21 mouse cellular contexts compared by ENCODE assay signal in genomic region chr4:117151416-117151815, GRCm38 (mm10). TPM values are rescaled to one million over a fixed set of nuclear protein-coding genes. Genes with fewer than 3 reads are reported as not detected.
A peak's percentile ranks its signal among the peaks of the same experiment; 100 is the strongest.
DNase-seq lines count a peak whose midpoint lies in the region; ATAC-seq and TF ChIP-seq lines count a peak whose summit lies in the region.
"Had no signal": no experiment of that assay in that cellular context is flagged by ENCODE, and none has a peak within 500 bp of the region (broad histone marks: within the 10 kb centered on the region; RNA-seq: fewer than 3 reads in every experiment).

No protein-coding gene starts in this region.

- H3K79me2 ChIP-seq in CH12.LX (replicated peaks; ENCODE audit: control insufficient read depth, extremely low read depth, insufficient read depth, poor library complexity, severe bottlenecking) = peaks cover 37% of the 10 kb centered on the region

- H3K36me3 ChIP-seq in intestine, postnatal 0 days (ENCODE audit: control insufficient read depth, insufficient read depth) = peaks cover 35% of the 10 kb centered on the region
- H3K36me3 ChIP-seq in intestine, embryonic 15.5 days = peaks cover 33% of the 10 kb centered on the region
- peaks cover 66 to 76% of the 10 kb centered on the region in 2 experiments for H3K36me3 ChIP-seq in CH12.LX (replicated peaks in 1 of 2; ENCODE audit: control insufficient read depth in 1 of 2, insufficient read depth in 1 of 2, low read length in 1 of 2)
- peaks cover 57% of the 10 kb centered on the region for H3K36me3 ChIP-seq in ES-Bruce4 (ENCODE audit: control insufficient read depth, insufficient read depth, low read length, poor library complexity, severe bottlenecking)

- H3K27ac ChIP-seq in intestine, postnatal 0 days (ENCODE audit: low read depth, low read length) = peak overlapping the region; percentile 28; the same call in 1 of the 2 replicates
- no peak overlapping the region for H3K27ac ChIP-seq in intestine, embryonic 15.5 days
- H3K27ac ChIP-seq in CH12.LX (ENCODE audit: insufficient read depth, low read depth) (no peak overlapping the region), ES-Bruce4 (ENCODE audit: insufficient read depth, low read length) (peak overlapping the region; percentile 92)
- H3K27ac ChIP-seq: embryonic facial prominence, embryonic 13.5 days; forebrain, embryonic 13.5 days; hindbrain, embryonic 15.5 days had no signal

- WGBS in intestine, postnatal 0 days = 64% methylated on average over 1 of the region's 1 CpGs
- 90% methylated on average over 1 of the region's 1 CpGs for WGBS in intestine, embryonic 15.5 days

- TF ChIP-seq RAD21 in CH12.LX (IDR thresholded peaks at IDR 0.05; ENCODE audit: low read depth, low read length) = no peak

- H3K9me3 ChIP-seq in intestine, postnatal 0 days (ENCODE audit: control insufficient read depth) = no peaks in the 10 kb centered on the region
- no peaks in the 10 kb centered on the region for H3K9me3 ChIP-seq in intestine, embryonic 15.5 days
- H3K9me3 ChIP-seq in CH12.LX (replicated peaks; ENCODE audit: low read length) (no peaks in the 10 kb centered on the region), ES-Bruce4 (replicated peaks; ENCODE audit: control insufficient read depth, insufficient read depth, low read length, poor library complexity, severe bottlenecking) (no peaks in the 10 kb centered on the region)
- H3K9me3 ChIP-seq: embryonic facial prominence, embryonic 13.5 days; forebrain, embryonic 13.5 days; heart, embryonic 12.5 days; hindbrain, embryonic 15.5 days had no signal

- no peak for TF ChIP-seq CTCF in intestine, postnatal 0 days (IDR thresholded peaks at IDR 0.05; ENCODE audit: low read depth)
- TF ChIP-seq CTCF in CH12.LX (conservative IDR thresholded peaks at IDR 0.05 in 1 of 2, IDR thresholded peaks at IDR 0.05 in 1 of 2; ENCODE audit: low read depth in 2 of 2, low read length in 2 of 2) = no peak
- no peak for TF ChIP-seq CTCF in ES-Bruce4 (IDR thresholded peaks at IDR 0.05; ENCODE audit: low read depth, low read length)

- H3K27me3 ChIP-seq in intestine, postnatal 0 days (replicated peaks; ENCODE audit: control insufficient read depth, insufficient read depth, low read length) = no peaks in the 10 kb centered on the region
- no peaks in the 10 kb centered on the region for H3K27me3 ChIP-seq in intestine, embryonic 15.5 days (replicated peaks)
- H3K27me3 ChIP-seq in CH12.LX (replicated peaks) (no peaks in the 10 kb centered on the region), ES-Bruce4 (ENCODE audit: control insufficient read depth, insufficient read depth, low read length, poor library complexity, severe bottlenecking) (no peaks in the 10 kb centered on the region)
- H3K27me3 ChIP-seq: embryonic facial prominence, embryonic 13.5 days; forebrain, embryonic 13.5 days; heart, embryonic 12.5 days; hindbrain, embryonic 15.5 days had no signal

- no peak for ATAC-seq in intestine, postnatal 0 days
- ATAC-seq in intestine, embryonic 15.5 days = no peak
- ATAC-seq: forebrain, embryonic 13.5 days; forebrain, postnatal 0 days had no signal

- DNase-seq in CH12.LX (ENCODE audit: extremely low read depth) = no peak
- DNase-seq in ZHBTc4 (ENCODE audit: low read depth, low spot score) = peak; percentile 57
- DNase-seq in thymus, postnatal 36 days = no peak
- DNase-seq in kidney, postnatal 10 days = no peak
- DNase-seq: adrenal gland, postnatal 14 days; cerebellum, adult 11-12 months; cerebellum, adult 9-10 months; cerebellum, postnatal 25 days; forebrain, postnatal 0 days; gastrocnemius, postnatal 36 days; heart, adult 11 months; heart, postnatal 36 days; kidney, adult 11 months had no signal

- in situ Hi-C loops in CH12.LX (cut with MboI; ENCODE audit: low pct_ligation_motif_present, low pct_unique_long_range_greater_than_20kb, low sequenced_read_pairs) = no loop called here

- no peak overlapping the region for H3K4me2 ChIP-seq in intestine, postnatal 0 days (replicated peaks; ENCODE audit: low read depth)
- H3K4me2 ChIP-seq in intestine, embryonic 15.5 days (replicated peaks) = no peak overlapping the region
- no peak overlapping the region for H3K4me2 ChIP-seq in CH12.LX (ENCODE audit: insufficient read depth, low read depth, poor library complexity, severe bottlenecking)
- H3K4me2 ChIP-seq: embryonic facial prominence, embryonic 13.5 days; forebrain, embryonic 13.5 days; heart, embryonic 12.5 days; hindbrain, embryonic 15.5 days had no signal

- peak; percentile 34; the same call in 1 of the 2 replicates for TF ChIP-seq POLR2A in CH12.LX (IDR thresholded peaks at IDR 0.05; ENCODE audit: low read depth, low read length)
- TF ChIP-seq POLR2A in ES-Bruce4 (IDR thresholded peaks at IDR 0.05; ENCODE audit: insufficient read depth, low read length) = no peak

- H3K9ac ChIP-seq in intestine, postnatal 0 days (ENCODE audit: low read depth, low read length) = no peak overlapping the region
- no peak overlapping the region for H3K9ac ChIP-seq in intestine, embryonic 15.5 days
- H3K9ac ChIP-seq in CH12.LX (ENCODE audit: insufficient read depth, low read depth) (no peak overlapping the region), ES-Bruce4 (ENCODE audit: low read depth, poor library complexity, severe bottlenecking) (peak overlapping the region; percentile 57)
- H3K9ac ChIP-seq: embryonic facial prominence, embryonic 13.5 days; forebrain, embryonic 13.5 days; forebrain, postnatal 0 days; heart, embryonic 12.5 days; hindbrain, embryonic 15.5 days had no signal

- H3K4me1 ChIP-seq in intestine, postnatal 0 days (replicated peaks; ENCODE audit: control insufficient read depth, insufficient read depth, low read length) = 0 out of 2 replicates have a peak, but pooled peaks cover 4% of the 10 kb centered on the region
- peaks cover 12% of the 10 kb centered on the region for H3K4me1 ChIP-seq in intestine, embryonic 15.5 days (replicated peaks)
- peaks cover 10 to 28% of the 10 kb centered on the region in 2 experiments for H3K4me1 ChIP-seq in CH12.LX (ENCODE audit: control insufficient read depth in 1 of 2, insufficient read depth in 2 of 2)
- H3K4me1 ChIP-seq in ES-Bruce4 (ENCODE audit: control insufficient read depth, insufficient read depth, low read length) = no peaks in the 10 kb centered on the region

- dilution Hi-C loops in CH12.LX (cut with MboI; ENCODE audit: extremely low pct_ligation_motif_present, extremely low pct_unique_long_range_greater_than_20kb, low sequenced_read_pairs) = no loop called here

- no peak for TF ChIP-seq EP300 in CH12.LX (IDR thresholded peaks at IDR 0.05; ENCODE audit: low read length)
- no peak for TF ChIP-seq EP300 in ES-Bruce4 (IDR thresholded peaks at IDR 0.05; ENCODE audit: insufficient read depth, low read depth, low read length)

- H3K4me3 ChIP-seq in intestine, postnatal 0 days (ENCODE audit: low read depth, low read length) = no peak overlapping the region
- no peak overlapping the region for H3K4me3 ChIP-seq in intestine, embryonic 15.5 days (replicated peaks)
- no peak overlapping the region for H3K4me3 ChIP-seq in CH12.LX (replicated peaks in 1 of 3; ENCODE audit: low read depth in 2 of 3, low read length in 2 of 3, poor library complexity in 1 of 3)
- H3K4me3 ChIP-seq in ES-Bruce4 (ENCODE audit: low read depth, low read length) = peak overlapping the region; percentile 24
- H3K4me3 ChIP-seq: embryonic facial prominence, embryonic 13.5 days; forebrain, embryonic 13.5 days; heart, embryonic 12.5 days; hindbrain, embryonic 15.5 days had no signal

TF ChIP-seq in CH12.LX, 34 proteins besides CTCF, POLR2A, EP300 and RAD21:
- TF ChIP-seq MXI1 (IDR thresholded peaks at IDR 0.05; ENCODE audit: low read depth, low read length) (no peak), PAX5 (IDR thresholded peaks at IDR 0.05; ENCODE audit: low read length) (no peak)

RNA-seq across cellular contexts. Expression of gene Rps8, which starts 4.6 kb away (rescaled TPM):
- 563 and 564 TPM in 2 replicates for polyA plus RNA-seq in intestine, postnatal 0 days (2015; fragmentation: Nextera tagmentation; extraction: Ambion mirVana)
- polyA plus RNA-seq in intestine, embryonic 15.5 days (2015; fragmentation: Nextera tagmentation; extraction: Ambion mirVana) = 1,027 and 1,033 TPM in 2 replicates
- total RNA-seq in CH12.LX (2012; rRNA removed) (5,379 and 5,435 TPM in 2 replicates), CH12.LX (2014; rRNA removed) (2,191 and 2,455 TPM in 2 replicates)
- polyA plus RNA-seq in CH12.LX (2012; ENCODE audit: insufficient read length, low read depth) (1,480 and 1,967 TPM in 2 replicates), ES-Bruce4 (2011; ENCODE audit: insufficient read depth, insufficient read length, low read depth, missing spikeins) (2,253 and 2,515 TPM in 2 replicates)

RNA-seq across cellular contexts. Expression of gene Plk3, which starts 17.7 kb away (rescaled TPM):
- polyA plus RNA-seq in intestine, postnatal 0 days (2015; fragmentation: Nextera tagmentation; extraction: Ambion mirVana) = 5.3 and 7.0 TPM in 2 replicates
- polyA plus RNA-seq in intestine, embryonic 15.5 days (2015; fragmentation: Nextera tagmentation; extraction: Ambion mirVana) = 3.6 and 3.7 TPM in 2 replicates
- total RNA-seq in CH12.LX (2012; rRNA removed) = 12.0 and 13.8 TPM in 2 replicates
- total RNA-seq in CH12.LX (2014; rRNA removed) = 8.6 and 8.8 TPM in 2 replicates
- 14.7 and 18.5 TPM in 2 replicates for polyA plus RNA-seq in CH12.LX (2012; ENCODE audit: insufficient read length, low read depth)
- 12.1 and 12.5 TPM in 2 replicates for polyA plus RNA-seq in ES-Bruce4 (2011; ENCODE audit: insufficient read depth, insufficient read length, low read depth, missing spikeins)

RNA-seq across cellular contexts. Expression of gene Tctex1d4, which starts 24.8 kb away (rescaled TPM):
- polyA plus RNA-seq in intestine, postnatal 0 days (2015; fragmentation: Nextera tagmentation; extraction: Ambion mirVana) = 0.22 TPM in 2 replicates
- not detected in 2 replicates for polyA plus RNA-seq in intestine, embryonic 15.5 days (2015; fragmentation: Nextera tagmentation; extraction: Ambion mirVana)
- total RNA-seq in CH12.LX (2012; rRNA removed) (0.55 and 0.98 TPM in 2 replicates), CH12.LX (2014; rRNA removed) (not detected in 2 replicates)
- polyA plus RNA-seq in CH12.LX (2012; ENCODE audit: insufficient read length, low read depth) (not detected in 2 replicates), ES-Bruce4 (2011; ENCODE audit: insufficient read depth, insufficient read length, low read depth, missing spikeins) (not detected in 2 replicates)
- total RNA-seq: adrenal gland, postnatal 14 days; gastrocnemius, adult 8-10 months; gastrocnemius, postnatal 36 days; heart, postnatal 36 days had no signal
- polyA plus RNA-seq: embryonic facial prominence, embryonic 13.5 days; forebrain, embryonic 13.5 days; heart, embryonic 12.5 days had no signal

RNA-seq across cellular contexts. Expression of gene Btbd19, which starts 25.9 kb away (rescaled TPM):
- 2.9 and 3.5 TPM in 2 replicates for polyA plus RNA-seq in intestine, postnatal 0 days (2015; fragmentation: Nextera tagmentation; extraction: Ambion mirVana)
- polyA plus RNA-seq in intestine, embryonic 15.5 days (2015; fragmentation: Nextera tagmentation; extraction: Ambion mirVana) = 6.0 and 7.6 TPM in 2 replicates
- total RNA-seq in CH12.LX (2012; rRNA removed) (31.5 and 32.4 TPM in 2 replicates), CH12.LX (2014; rRNA removed) (49.7 and 51.1 TPM in 2 replicates)
- polyA plus RNA-seq in CH12.LX (2012; ENCODE audit: insufficient read length, low read depth) (32.9 and 36.3 TPM in 2 replicates), ES-Bruce4 (2011; ENCODE audit: insufficient read depth, insufficient read length, low read depth, missing spikeins) (60.9 and 65.8 TPM in 2 replicates)

RNA-seq across cellular contexts. Expression of gene Kif2c, which starts 31.0 kb away (rescaled TPM):
- polyA plus RNA-seq in intestine, postnatal 0 days (2015; fragmentation: Nextera tagmentation; extraction: Ambion mirVana) = 6.8 and 7.9 TPM in 2 replicates
- 37.7 and 48.7 TPM in 2 replicates for polyA plus RNA-seq in intestine, embryonic 15.5 days (2015; fragmentation: Nextera tagmentation; extraction: Ambion mirVana)
- total RNA-seq in CH12.LX (2012; rRNA removed) (33.9 and 39.6 TPM in 2 replicates), CH12.LX (2014; rRNA removed) (34.0 and 36.8 TPM in 2 replicates)
- polyA plus RNA-seq in CH12.LX (2012; ENCODE audit: insufficient read length, low read depth) (40.3 and 43.1 TPM in 2 replicates), ES-Bruce4 (2011; ENCODE audit: insufficient read depth, insufficient read length, low read depth, missing spikeins) (109 and 112 TPM in 2 replicates)
- total RNA-seq: gastrocnemius, adult 8-10 months had no signal

Comparison
In these comparisons a context has a peak if more than half of its experiments do, and no peak if none do; other contexts are left out.
1. H3K27ac ChIP-seq: peak in intestine, postnatal 0 days (single experiment) and ES-Bruce4 (single experiment); none in intestine, embryonic 15.5 days (single experiment) and CH12.LX (single experiment).